Mouse (Mus musculus) CH12.LX (cell line): Measurements from ENCODE around the gene Galnt14.

ENCODE experiments used
- CHD1 ChIP-seq: IDR thresholded peaks from 2 replicates; pipeline ENCODE4 v1.6.1; 2012; ENCODE audit warnings: low read depth, low read length, improper control_type of control experiment, inconsistent platforms
- CHD2 ChIP-seq: IDR thresholded peaks from 2 replicates; pipeline ENCODE4 v1.6.1; 2011; ENCODE audit warnings: low read length, improper control_type of control experiment
- CTCF ChIP-seq, 2 experiments: IDR thresholded peaks in 1 of 2; conservative IDR thresholded peaks in 1 of 2; 2 replicates each; pipeline ENCODE4 v1.5.1; 2011 to 2012; ENCODE audit warnings: low read depth in 2 of 2, low read length in 2 of 2, improper control_type of control experiment in 1 of 2, inconsistent platforms in 1 of 2, mild to moderate bottlenecking in 1 of 2, moderate library complexity in 1 of 2
- E2F4 ChIP-seq: IDR thresholded peaks from 2 replicates; pipeline ENCODE4 v1.6.1; 2011; ENCODE audit warnings: low read depth, low read length, improper control_type of control experiment; ENCODE audit not compliant: insufficient replicate concordance
- HCFC1 ChIP-seq: IDR thresholded peaks from 2 replicates; pipeline ENCODE4 v1.6.1; 2012; ENCODE audit warnings: low read depth, mild to moderate bottlenecking, inconsistent platforms, low read length, improper control_type of control experiment
- MAZ ChIP-seq: IDR thresholded peaks from 2 replicates; pipeline ENCODE4 v1.6.1; 2012; ENCODE audit warnings: low read depth, mild to moderate bottlenecking, inconsistent platforms, low read length, improper control_type of control experiment, moderate library complexity
- POLR2A ChIP-seq: IDR thresholded peaks from 2 replicates; pipeline ENCODE4 v1.6.1; 2011; ENCODE audit warnings: low read depth, mild to moderate bottlenecking, improper control_type of control experiment, low read length
- POLR2AphosphoS2 ChIP-seq: IDR thresholded peaks from 2 replicates; pipeline ENCODE4 v1.6.1; 2011; ENCODE audit warnings: low read depth, low read length, improper control_type of control experiment
- SIN3A ChIP-seq: IDR thresholded peaks from 2 replicates; pipeline ENCODE4 v1.6.1; 2012; ENCODE audit warnings: low read length, improper control_type of control experiment, inconsistent platforms
- TCF12 ChIP-seq: IDR thresholded peaks from 2 replicates; pipeline ENCODE4 v1.6.1; 2014; ENCODE audit warnings: low read depth, mild to moderate bottlenecking, inconsistent platforms, low read length, improper control_type of control experiment
- USF1 ChIP-seq: IDR thresholded peaks from 2 replicates; pipeline ENCODE4 v1.6.1; 2014; ENCODE audit warnings: low read depth, mild to moderate bottlenecking, inconsistent platforms, low read length, improper control_type of control experiment
- USF2 ChIP-seq: conservative IDR thresholded peaks from 2 replicates; pipeline ENCODE4 v1.6.1; 2011; ENCODE audit warnings: low read depth, low read length, improper control_type of control experiment
- ZNF384 ChIP-seq: IDR thresholded peaks from 2 replicates; pipeline ENCODE4 v1.6.1; 2012; ENCODE audit warnings: low read depth, low read length, improper control_type of control experiment, inconsistent platforms

DNA sequence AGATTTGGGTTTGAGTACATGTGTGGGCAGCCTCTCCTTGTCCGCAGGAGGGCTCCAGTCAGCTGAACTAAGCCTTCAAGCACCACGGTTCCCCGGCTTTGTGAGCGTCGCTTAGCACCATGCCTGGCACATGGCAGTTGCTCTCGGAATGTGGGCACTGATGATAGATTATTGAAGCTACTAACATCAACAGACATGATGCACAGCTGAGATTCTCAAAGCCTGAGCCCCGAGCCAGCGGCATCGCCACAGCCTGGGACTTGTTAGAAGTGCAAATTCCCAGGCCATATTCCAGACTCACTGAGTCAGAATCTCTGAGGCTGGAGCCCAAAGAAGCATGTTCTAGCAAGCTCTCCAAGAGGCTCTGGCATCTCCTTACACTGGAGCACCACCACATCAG is 168.3 kb downstream of the Galnt14 start:
- no peak for TF ChIP-seq POLR2A
- no peak for TF ChIP-seq CTCF (conservative IDR thresholded peaks at IDR 0.05 in 1 of 2, IDR thresholded peaks at IDR 0.05 in 1 of 2; ENCODE audit: low read depth in 2 of 2, low read length in 2 of 2)
- no peak for TF ChIP-seq POLR2AphosphoS2
- no peak for TF ChIP-seq USF2
- no peak for TF ChIP-seq E2F4
- TF ChIP-seq ZNF384, result no peak
- TF ChIP-seq SIN3A, result no peak
- no peak for TF ChIP-seq CHD1
- TF ChIP-seq USF1, result no peak
- TF ChIP-seq HCFC1, result no peak
- no peak for TF ChIP-seq MAZ
- TF ChIP-seq CHD2, result no peak
- no peak for TF ChIP-seq TCF12
